Mouse (Mus musculus): Measurements from ENCODE around the gene Ciz1. TPM values are rescaled to one million over a fixed set of nuclear protein-coding genes. Genes with fewer than 3 reads are reported as not detected.

Gene Ciz1
- polyA plus RNA-seq, 1 experiment from 2014 or later, result 17.0 TPM

DNA sequence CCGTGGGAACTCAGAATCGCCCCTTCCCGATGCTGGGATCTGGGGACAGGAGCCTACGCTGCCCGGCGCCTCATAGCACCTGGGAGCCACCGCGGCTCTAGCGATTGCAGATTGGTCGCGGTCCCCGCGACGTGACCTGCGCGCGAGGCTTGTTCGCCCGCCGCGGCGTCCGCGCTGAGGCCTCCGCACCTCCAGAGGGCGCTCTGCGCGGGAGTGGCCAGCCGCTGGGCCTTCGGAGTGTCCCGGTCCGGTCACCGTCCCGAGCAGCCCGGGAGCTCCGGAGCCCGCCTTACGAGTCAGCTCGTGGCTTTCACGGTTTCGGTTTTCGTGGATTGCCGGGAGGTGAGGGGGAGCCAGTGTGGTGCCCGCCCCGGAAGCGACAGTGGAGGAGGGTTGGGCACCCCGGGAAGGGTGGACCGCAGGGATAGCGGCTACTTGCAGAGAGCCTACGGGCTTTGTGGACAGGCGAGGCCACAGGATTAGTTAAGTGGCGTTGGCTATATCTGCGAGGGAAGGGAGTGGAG is 10.8 kb downstream of the Ciz1 start:
- ATAC-seq (ENCODE audit: insufficient read depth), result peak; percentile 81
- peak overlapping the region; percentile 95 for H3K27ac ChIP-seq (replicated peaks)
- under 1% methylated on average over 53 of the region's 53 CpGs for WGBS (ENCODE audit: insufficient replicate concordance)

DNA sequence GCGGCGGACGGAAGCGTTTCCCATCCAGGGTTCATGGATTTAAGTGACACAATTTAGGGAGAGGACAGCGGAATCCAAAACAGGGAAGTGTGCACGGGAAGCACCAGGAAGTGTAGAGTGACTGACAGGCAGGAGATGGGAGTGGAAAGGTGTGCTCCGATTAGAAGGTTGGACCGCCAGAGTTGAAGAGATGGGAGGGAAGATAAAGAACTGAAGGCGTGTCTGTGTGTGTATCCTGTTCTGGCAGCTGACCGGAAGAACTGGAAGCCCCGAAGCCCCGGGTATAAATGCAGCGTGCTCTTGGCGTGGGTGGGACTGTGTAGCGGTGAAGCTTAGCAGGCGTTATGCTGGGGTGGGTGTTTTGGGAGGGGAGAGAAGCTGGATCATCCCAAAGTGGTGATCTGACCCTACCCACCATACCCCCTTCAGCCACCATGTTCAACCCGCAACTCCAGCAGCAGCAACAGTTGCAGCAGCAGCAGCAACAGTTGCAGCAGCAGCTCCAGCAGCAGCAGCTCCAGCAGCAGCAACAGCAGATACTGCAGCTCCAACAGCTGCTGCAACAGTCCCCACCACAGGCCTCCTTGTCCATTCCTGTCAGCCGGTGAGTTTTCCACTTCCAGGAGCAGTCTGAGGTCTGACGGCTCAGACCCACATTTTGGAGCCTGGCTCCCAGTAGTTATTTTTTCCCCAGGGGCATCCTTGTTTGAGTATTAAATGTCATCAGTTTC is 11.4 kb downstream of the Ciz1 start:
- H3K9me3 ChIP-seq (replicated peaks), result no peaks in the 10 kb centered on the region
- ATAC-seq (ENCODE audit: insufficient read depth), result peak; percentile 56
- H3K4me1 ChIP-seq (replicated peaks), result peaks cover 42% of the 10 kb centered on the region
- H3K4me3 ChIP-seq (replicated peaks), result peak overlapping the region; percentile 90
- peaks cover 33% of the 10 kb centered on the region for H3K36me3 ChIP-seq (replicated peaks)
- peak overlapping the region; percentile 95 for H3K27ac ChIP-seq (replicated peaks)
- H3K4me2 ChIP-seq, result peak overlapping the region; percentile 93
- WGBS (ENCODE audit: insufficient replicate concordance), result 6% methylated on average over 19 of the region's 19 CpGs
- peaks cover 4% of the 10 kb centered on the region; the same call in 1 of the 2 replicates for H3K27me3 ChIP-seq
- H3K9ac ChIP-seq, result peak overlapping the region; percentile 91

More for the DNA sequence above, 10.8 kb downstream of the Ciz1 start:
- H3K36me3 ChIP-seq (replicated peaks), result peaks cover 27% of the 10 kb centered on the region
- H3K9me3 ChIP-seq (replicated peaks), result no peaks in the 10 kb centered on the region
- peaks cover 4% of the 10 kb centered on the region; the same call in 1 of the 2 replicates for H3K27me3 ChIP-seq
- H3K4me1 ChIP-seq (replicated peaks), result peaks cover 42% of the 10 kb centered on the region
- H3K9ac ChIP-seq, result peak overlapping the region; percentile 91
- peak overlapping the region; percentile 93 for H3K4me2 ChIP-seq
- H3K4me3 ChIP-seq (replicated peaks), result peak overlapping the region; percentile 90

DNA sequence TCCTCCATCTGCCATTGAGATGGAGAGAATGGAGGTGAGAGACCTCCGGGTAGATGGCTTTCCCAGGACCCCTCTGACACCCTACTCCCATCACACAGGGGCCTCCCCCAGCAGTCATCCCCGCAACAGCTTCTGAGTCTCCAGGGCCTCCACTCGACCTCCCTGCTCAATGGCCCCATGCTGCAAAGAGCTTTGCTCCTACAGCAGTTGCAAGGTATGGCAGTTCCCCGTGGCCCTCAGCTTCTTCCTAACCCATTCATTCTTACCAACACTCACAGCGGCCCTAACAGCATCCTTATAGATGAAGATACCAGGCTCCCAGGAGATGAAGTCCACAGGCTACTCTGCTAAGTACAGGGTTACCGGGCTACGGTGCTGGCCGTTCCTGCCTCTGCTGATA is 12.0 kb downstream of the Ciz1 start:
- peak overlapping the region; percentile 91; the same call in 1 of the 2 replicates for H3K9ac ChIP-seq
- WGBS (ENCODE audit: insufficient replicate concordance), result 50% methylated on average over 8 of the region's 8 CpGs
- H3K9me3 ChIP-seq (replicated peaks), result no peaks in the 10 kb centered on the region
- H3K27ac ChIP-seq (replicated peaks), result peak overlapping the region; percentile 95
- peak overlapping the region; percentile 90 for H3K4me3 ChIP-seq (replicated peaks)
- peaks cover 35% of the 10 kb centered on the region for H3K36me3 ChIP-seq (replicated peaks)
- peaks cover 4% of the 10 kb centered on the region; the same call in 1 of the 2 replicates for H3K27me3 ChIP-seq
- H3K4me1 ChIP-seq (replicated peaks), result peaks cover 42% of the 10 kb centered on the region
- ATAC-seq (ENCODE audit: insufficient read depth), result no peak
- H3K4me2 ChIP-seq, result peak overlapping the region; percentile 93

GRCm38 (mm10) chr2:32367315-32367714 is 15.2 kb downstream of the Ciz1 start:
- Histone ChIP-seq H3K4me3 (replicated peaks) (no peak overlapping the region), H3K9me3 (replicated peaks) (no peaks in the 10 kb centered on the region), H3K27me3 (no peaks in the 10 kb centered on the region), H3K4me2 (no peak overlapping the region), H3K36me3 (replicated peaks) (peaks cover 65% of the 10 kb centered on the region), H3K4me1 (replicated peaks) (peaks cover 23% of the 10 kb centered on the region), H3K9ac (no peak overlapping the region), H3K27ac (replicated peaks) (no peak overlapping the region)
- 80% methylated on average over 5 of the region's 5 CpGs for WGBS (ENCODE audit: insufficient replicate concordance)
- ATAC-seq (ENCODE audit: insufficient read depth), result no peak

DNA sequence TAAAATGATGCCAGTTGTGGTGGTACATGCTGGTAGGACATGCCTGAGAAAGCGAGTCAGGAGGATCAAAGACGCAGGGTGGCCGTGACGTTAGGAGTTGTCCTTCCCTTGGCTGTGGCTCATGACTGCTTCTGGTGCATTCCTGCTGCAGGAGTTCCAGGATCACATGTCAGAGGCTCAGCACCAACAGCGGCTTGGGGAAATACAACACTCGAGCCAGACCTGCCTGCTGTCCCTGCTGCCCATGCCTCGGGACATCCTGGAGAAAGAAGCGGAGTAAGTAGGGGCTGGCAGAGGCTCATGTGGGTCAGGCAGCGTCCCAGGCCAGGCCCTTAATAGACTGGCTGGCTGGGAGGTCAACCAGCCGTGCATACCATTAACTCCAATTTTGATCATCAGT is 22.1 kb downstream of the Ciz1 start:
- ATAC-seq (ENCODE audit: insufficient read depth), result no peak

GRCm38 (mm10) chr2:32375317-32375940 is 23.3 kb downstream of the Ciz1 start:
- 82% methylated on average over 13 of the region's 13 CpGs for WGBS (ENCODE audit: insufficient replicate concordance)
- peaks cover 6% of the 10 kb centered on the region for H3K4me1 ChIP-seq (replicated peaks)
- H3K4me2 ChIP-seq, result no peak overlapping the region
- no peak overlapping the region for H3K9ac ChIP-seq
- H3K4me3 ChIP-seq (replicated peaks), result no peak overlapping the region
- H3K36me3 ChIP-seq (replicated peaks), result peaks cover 90% of the 10 kb centered on the region
- H3K9me3 ChIP-seq (replicated peaks), result no peaks in the 10 kb centered on the region
- no peak for ATAC-seq (ENCODE audit: insufficient read depth)
- no peak overlapping the region for H3K27ac ChIP-seq (replicated peaks)
- H3K27me3 ChIP-seq, result no peaks in the 10 kb centered on the region

More for the DNA sequence above, 22.1 kb downstream of the Ciz1 start:
- H3K4me2 ChIP-seq, result no peak overlapping the region
- no peak overlapping the region for H3K9ac ChIP-seq
- peaks cover 95% of the 10 kb centered on the region for H3K36me3 ChIP-seq (replicated peaks)
- no peak overlapping the region for H3K4me3 ChIP-seq (replicated peaks)
- H3K9me3 ChIP-seq (replicated peaks), result no peaks in the 10 kb centered on the region
- H3K27ac ChIP-seq (replicated peaks), result no peak overlapping the region
- H3K4me1 ChIP-seq (replicated peaks), result no peaks in the 10 kb centered on the region
- H3K27me3 ChIP-seq, result no peaks in the 10 kb centered on the region
- 82% methylated on average over 10 of the region's 10 CpGs for WGBS (ENCODE audit: insufficient replicate concordance)

- H3K4me2 ChIP-seq, result no peak overlapping the region
- H3K9me3 ChIP-seq (replicated peaks), result no peaks in the 10 kb centered on the region
- H3K27me3 ChIP-seq, result 0 out of 2 replicates have a peak, but pooled peaks cover under 1% of the 10 kb centered on the region
- H3K4me1 ChIP-seq (replicated peaks), result peaks cover 20% of the 10 kb centered on the region
- H3K36me3 ChIP-seq (replicated peaks), result peaks cover 74% of the 10 kb centered on the region
- ATAC-seq (ENCODE audit: insufficient read depth), result no peak
- no peak overlapping the region for H3K9ac ChIP-seq
- WGBS (ENCODE audit: insufficient replicate concordance), result 77% methylated on average over 10 of the region's 10 CpGs
- no peak overlapping the region for H3K27ac ChIP-seq (replicated peaks)
- no peak overlapping the region for H3K4me3 ChIP-seq (replicated peaks)
Measured at GRCm38 (mm10) chr2:32376963-32377362, 24.8 kb downstream of the Ciz1 start.

GRCm38 (mm10) chr2:32380001-32380500 is 27.9 kb downstream of the Ciz1 start:
- H3K9ac ChIP-seq, result no peak overlapping the region

DNA sequence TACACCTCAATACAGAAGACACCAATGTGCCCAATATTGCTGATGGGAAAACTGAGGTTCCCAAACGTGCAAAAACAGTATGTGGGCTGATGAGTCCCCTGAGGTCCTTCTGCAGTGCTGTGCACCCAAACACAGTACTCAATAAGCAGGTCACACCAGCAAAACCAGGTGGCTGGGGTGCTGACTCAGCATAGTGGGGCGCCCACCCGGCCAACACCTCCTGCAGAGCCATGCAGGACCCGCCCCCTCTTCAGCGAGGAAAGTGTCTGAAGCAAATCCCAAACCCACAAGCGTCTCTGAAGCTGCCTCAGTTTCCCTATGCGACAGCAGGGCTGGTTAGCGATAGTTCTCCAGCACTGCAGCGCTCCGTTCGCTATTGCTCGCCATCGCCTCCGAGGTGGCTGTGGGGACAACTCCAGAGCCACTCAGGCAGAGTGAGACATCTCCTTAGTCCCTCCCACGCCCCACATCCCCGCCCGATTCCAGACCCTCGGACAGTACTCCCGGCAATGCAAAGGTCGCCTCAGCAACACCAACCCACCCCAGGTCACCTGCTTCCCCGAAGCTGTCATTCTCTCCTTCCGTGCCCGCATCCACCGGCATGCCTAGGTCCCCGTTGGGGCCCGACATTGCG is 29.1 kb downstream of the Ciz1 start:
- peak; percentile 35 for ATAC-seq (ENCODE audit: insufficient read depth)
- peaks cover 25% of the 10 kb centered on the region for H3K4me1 ChIP-seq (replicated peaks)
- H3K27me3 ChIP-seq, result peaks cover 36% of the 10 kb centered on the region
- peaks cover 35% of the 10 kb centered on the region for H3K36me3 ChIP-seq (replicated peaks)
- peak overlapping the region; percentile 98 for H3K4me2 ChIP-seq
- H3K9ac ChIP-seq, result peak overlapping the region; percentile 69
- H3K9me3 ChIP-seq (replicated peaks), result no peaks in the 10 kb centered on the region
- peak overlapping the region; percentile 68 for H3K4me3 ChIP-seq (replicated peaks)
- WGBS (ENCODE audit: insufficient replicate concordance), result under 1% methylated on average over 27 of the region's 27 CpGs
- H3K27ac ChIP-seq (replicated peaks), result peak overlapping the region; percentile 74

More at GRCm38 (mm10) chr2:32380001-32380500, 27.9 kb downstream of the Ciz1 start:
- no peak for ATAC-seq (ENCODE audit: insufficient read depth)
- 77% methylated on average over 7 of the region's 7 CpGs for WGBS (ENCODE audit: insufficient replicate concordance)
- H3K27ac ChIP-seq (replicated peaks), result no peak overlapping the region
- peaks cover 25% of the 10 kb centered on the region for H3K4me1 ChIP-seq (replicated peaks)
- H3K9me3 ChIP-seq (replicated peaks), result no peaks in the 10 kb centered on the region
- H3K27me3 ChIP-seq, result peaks cover 30% of the 10 kb centered on the region
- H3K4me2 ChIP-seq, result no peak overlapping the region
- H3K36me3 ChIP-seq (replicated peaks), result peaks cover 47% of the 10 kb centered on the region
- H3K4me3 ChIP-seq (replicated peaks), result no peak overlapping the region

DNA sequence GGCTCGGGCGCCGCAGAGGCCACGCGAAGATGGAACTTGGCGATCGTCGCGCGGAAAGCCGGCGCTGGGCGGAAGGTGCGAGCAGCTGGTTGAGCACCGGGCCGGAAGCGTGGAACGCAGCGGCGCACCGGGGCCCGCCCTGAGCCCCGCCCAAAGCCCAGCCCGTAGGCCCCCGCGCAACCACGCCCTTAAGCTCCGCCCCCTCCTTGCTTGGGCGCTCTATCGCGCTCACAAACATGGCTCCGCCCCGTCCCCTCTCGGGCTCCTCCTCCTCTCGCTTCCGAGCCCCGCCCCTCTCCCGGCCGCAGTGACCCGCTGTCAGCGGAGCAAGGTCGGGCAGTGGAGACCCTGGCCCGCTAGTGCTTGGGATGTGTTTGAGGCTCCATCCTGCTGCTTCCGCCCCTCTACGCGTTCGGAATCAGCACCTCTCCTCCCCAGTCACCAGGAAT is 29.7 kb downstream of the Ciz1 start, which contains the start of gene 1110008P14Rik:
Gene 1110008P14Rik, minus strand, starts transcription at position 164 of the 449 bp plus-strand sequence.
- WGBS (ENCODE audit: insufficient replicate concordance), result under 1% methylated on average over 47 of the region's 47 CpGs
- peak within 1 kb of the TSS; percentile 74 for H3K27ac ChIP-seq (replicated peaks)
- ATAC-seq (ENCODE audit: insufficient read depth), result peak; percentile 92
- peak within 1 kb of the TSS; percentile 98 for H3K4me2 ChIP-seq
- peaks cover 29% of the 10 kb centered on the region for H3K36me3 ChIP-seq (replicated peaks)
- H3K9me3 ChIP-seq (replicated peaks), result no peaks in the 10 kb centered on the region
- peak within 1 kb of the TSS; percentile 69 for H3K9ac ChIP-seq
- peaks cover 25% of the 10 kb centered on the region for H3K4me1 ChIP-seq (replicated peaks)
- peak within 1 kb of the TSS; percentile 68 for H3K4me3 ChIP-seq (replicated peaks)
- peaks cover 36% of the 10 kb centered on the region for H3K27me3 ChIP-seq

Measured in liver, embryonic 15.5 days (tissue).